Mouse (Mus musculus): ENCODE data around the gene Apc2.

The Apc2 gene

GRCm38 (mm10) chr10:80332525-80332989 lies 36.8 kb downstream of the Apc2 start:
- no peaks in the 10 kb centered on the region for H3K9me3 ChIP-seq (ENCODE audit: low read length)
- TF ChIP-seq POU5F1 (IDR thresholded peaks at IDR 0.05; ENCODE audit: borderline replicate concordance, low read length) (no peak), CTCF (conservative IDR thresholded peaks at IDR 0.05; ENCODE audit: low read length) (no peak), NANOG (IDR thresholded peaks at IDR 0.05; ENCODE audit: borderline replicate concordance, low read length) (no peak)
- peaks cover 13% of the 10 kb centered on the region; the same call in 1 of the 2 replicates for H3K27me3 ChIP-seq (ENCODE audit: insufficient read depth, low read length)
- peaks cover 82% of the 10 kb centered on the region for H3K4me1 ChIP-seq (replicated peaks; ENCODE audit: low read depth, low read length)
- H3K4me3 ChIP-seq (replicated peaks; ENCODE audit: low read length): no peak overlapping the region
- peaks cover 42% of the 10 kb centered on the region for H3K36me3 ChIP-seq (ENCODE audit: insufficient read depth, low read length)

GRCm38 (mm10) chr10:80336263-80336662 lies 40.5 kb downstream of the Apc2 start:
- peaks cover 91% of the 10 kb centered on the region for H3K4me1 ChIP-seq (replicated peaks; ENCODE audit: low read depth, low read length)
- no peak overlapping the region for H3K4me3 ChIP-seq (replicated peaks; ENCODE audit: low read length)
- peaks cover 42% of the 10 kb centered on the region for H3K36me3 ChIP-seq (ENCODE audit: insufficient read depth, low read length)
- TF ChIP-seq POU5F1 (IDR thresholded peaks at IDR 0.05; ENCODE audit: borderline replicate concordance, low read length): no peak
- H3K9me3 ChIP-seq (ENCODE audit: low read length): no peaks in the 10 kb centered on the region
- H3K27me3 ChIP-seq (ENCODE audit: insufficient read depth, low read length): peaks cover 15% of the 10 kb centered on the region

- no peaks in the 10 kb centered on the region for H3K9me3 ChIP-seq (ENCODE audit: low read length)
- H3K27me3 ChIP-seq (ENCODE audit: insufficient read depth, low read length): peaks cover 31% of the 10 kb centered on the region
- TF ChIP-seq CTCF (conservative IDR thresholded peaks at IDR 0.05; ENCODE audit: low read length): peak; percentile 92
- TF ChIP-seq POU5F1 (IDR thresholded peaks at IDR 0.05; ENCODE audit: borderline replicate concordance, low read length): no peak
- H3K36me3 ChIP-seq (ENCODE audit: insufficient read depth, low read length): peaks cover 16% of the 10 kb centered on the region
- H3K4me1 ChIP-seq (replicated peaks; ENCODE audit: low read depth, low read length): peaks cover 89% of the 10 kb centered on the region
- peak overlapping the region; percentile 76; the same call in 1 of the 2 replicates for H3K4me3 ChIP-seq (replicated peaks; ENCODE audit: low read length)
Observed at GRCm38 (mm10) chr10:80339941-80340750, 44.4 kb downstream of the Apc2 start.

- H3K4me1 ChIP-seq (replicated peaks; ENCODE audit: low read depth, low read length): peaks cover 89% of the 10 kb centered on the region
- H3K36me3 ChIP-seq (ENCODE audit: insufficient read depth, low read length): peaks cover 8% of the 10 kb centered on the region
- H3K4me3 ChIP-seq (replicated peaks; ENCODE audit: low read length): peak overlapping the region; percentile 76
- TF ChIP-seq CTCF (conservative IDR thresholded peaks at IDR 0.05; ENCODE audit: low read length): no peak
- TF ChIP-seq POU5F1 (IDR thresholded peaks at IDR 0.05; ENCODE audit: borderline replicate concordance, low read length): no peak
- no peak for TF ChIP-seq NANOG (IDR thresholded peaks at IDR 0.05; ENCODE audit: borderline replicate concordance, low read length)
- no peaks in the 10 kb centered on the region for H3K9me3 ChIP-seq (ENCODE audit: low read length)
- peaks cover 39% of the 10 kb centered on the region for H3K27me3 ChIP-seq (ENCODE audit: insufficient read depth, low read length)
Observed at GRCm38 (mm10) chr10:80341026-80341425, 45.2 kb downstream of the Apc2 start.

- H3K4me3 ChIP-seq (replicated peaks; ENCODE audit: low read length): peak overlapping the region; percentile 76
- TF ChIP-seq CTCF (conservative IDR thresholded peaks at IDR 0.05; ENCODE audit: low read length) (no peak), POU5F1 (IDR thresholded peaks at IDR 0.05; ENCODE audit: borderline replicate concordance, low read length) (no peak), NANOG (IDR thresholded peaks at IDR 0.05; ENCODE audit: borderline replicate concordance, low read length) (no peak)
- peaks cover 41% of the 10 kb centered on the region for H3K27me3 ChIP-seq (ENCODE audit: insufficient read depth, low read length)
Observed at GRCm38 (mm10) chr10:80341491-80342304, 45.9 kb downstream of the Apc2 start.

GRCm38 (mm10) chr10:80342305-80342748 lies 46.5 kb downstream of the Apc2 start:
- TF ChIP-seq CTCF (conservative IDR thresholded peaks at IDR 0.05; ENCODE audit: low read length): no peak
- no peak for TF ChIP-seq POU5F1 (IDR thresholded peaks at IDR 0.05; ENCODE audit: borderline replicate concordance, low read length)
- no peak for TF ChIP-seq NANOG (IDR thresholded peaks at IDR 0.05; ENCODE audit: borderline replicate concordance, low read length)
- Histone ChIP-seq H3K4me1 (replicated peaks; ENCODE audit: low read depth, low read length) (peaks cover 84% of the 10 kb centered on the region), H3K36me3 (ENCODE audit: insufficient read depth, low read length) (no peaks in the 10 kb centered on the region), H3K27me3 (ENCODE audit: insufficient read depth, low read length) (peaks cover 46% of the 10 kb centered on the region), H3K4me3 (replicated peaks; ENCODE audit: low read length) (peak overlapping the region; percentile 76), H3K9me3 (ENCODE audit: low read length) (no peaks in the 10 kb centered on the region)

More at GRCm38 (mm10) chr10:80341491-80342304, 45.9 kb downstream of the Apc2 start:
- Histone ChIP-seq H3K4me1 (replicated peaks; ENCODE audit: low read depth, low read length) (peaks cover 86% of the 10 kb centered on the region), H3K9me3 (ENCODE audit: low read length) (no peaks in the 10 kb centered on the region), H3K36me3 (ENCODE audit: insufficient read depth, low read length) (peaks cover under 1% of the 10 kb centered on the region; the same call in 1 of the 2 replicates)

GRCm38 (mm10) chr10:80342749-80343424 lies 47.1 kb downstream of the Apc2 start:
- Histone ChIP-seq H3K9me3 (ENCODE audit: low read length) (no peaks in the 10 kb centered on the region), H3K27me3 (ENCODE audit: insufficient read depth, low read length) (peaks cover 51% of the 10 kb centered on the region)
- TF ChIP-seq CTCF (conservative IDR thresholded peaks at IDR 0.05; ENCODE audit: low read length) (no peak), POU5F1 (IDR thresholded peaks at IDR 0.05; ENCODE audit: borderline replicate concordance, low read length) (no peak), NANOG (IDR thresholded peaks at IDR 0.05; ENCODE audit: borderline replicate concordance, low read length) (no peak)

GRCm38 (mm10) chr10:80343425-80343895 lies 47.7 kb downstream of the Apc2 start:
- Histone ChIP-seq H3K36me3 (ENCODE audit: insufficient read depth, low read length) (no peaks in the 10 kb centered on the region), H3K4me1 (replicated peaks; ENCODE audit: low read depth, low read length) (peaks cover 83% of the 10 kb centered on the region), H3K27me3 (ENCODE audit: insufficient read depth, low read length) (peaks cover 56% of the 10 kb centered on the region), H3K4me3 (replicated peaks; ENCODE audit: low read length) (peak overlapping the region; percentile 76), H3K9me3 (ENCODE audit: low read length) (no peaks in the 10 kb centered on the region)
- no peak for TF ChIP-seq POU5F1 (IDR thresholded peaks at IDR 0.05; ENCODE audit: borderline replicate concordance, low read length)
- TF ChIP-seq CTCF (conservative IDR thresholded peaks at IDR 0.05; ENCODE audit: low read length): no peak
- no peak for TF ChIP-seq NANOG (IDR thresholded peaks at IDR 0.05; ENCODE audit: borderline replicate concordance, low read length)

More at GRCm38 (mm10) chr10:80342749-80343424, 47.1 kb downstream of the Apc2 start:
- peaks cover 84% of the 10 kb centered on the region for H3K4me1 ChIP-seq (replicated peaks; ENCODE audit: low read depth, low read length)
- H3K36me3 ChIP-seq (ENCODE audit: insufficient read depth, low read length): no peaks in the 10 kb centered on the region
- peak overlapping the region; percentile 76 for H3K4me3 ChIP-seq (replicated peaks; ENCODE audit: low read length)

Measured in E14TG2a.4 (cell line).